ENCODE assay signal across 24 mouse cellular contexts in the genomic region with DNA sequence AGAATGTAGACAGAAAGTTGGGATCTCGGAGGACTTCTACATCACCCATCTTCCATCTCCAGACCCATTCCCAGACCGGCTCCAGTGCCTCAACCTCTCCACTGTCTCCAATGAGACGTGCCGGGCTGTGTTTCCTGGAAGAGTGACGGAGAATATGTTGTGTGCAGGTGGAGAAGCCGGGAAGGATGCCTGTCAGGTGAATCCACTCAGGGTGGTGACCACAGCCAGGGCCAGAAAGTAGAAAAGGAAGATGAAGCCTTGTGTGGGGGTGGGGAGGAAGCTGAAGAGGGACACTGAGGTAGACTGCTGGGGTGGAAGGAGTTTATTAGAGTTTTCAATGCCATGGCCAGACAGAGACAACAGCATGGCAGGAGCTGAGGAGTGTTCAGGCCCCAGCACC. TPM values are rescaled to one million over a fixed set of nuclear protein-coding genes. Genes with fewer than 3 reads are reported as not detected.
"Had no signal": no experiment of that assay in that cellular context is flagged by ENCODE, and none has a peak within 500 bp of the region (broad histone marks: within the 10 kb centered on the region; RNA-seq: fewer than 3 reads in every experiment).

No protein-coding gene starts in this region.

- H3K9ac ChIP-seq: kidney, embryonic 15.5 days; limb, embryonic 12.5 days; liver, embryonic 13.5 days; liver, postnatal 0 days; lung, embryonic 15.5 days; midbrain, embryonic 12.5 days; neural tube, embryonic 12.5 days had no signal

- H3K4me3 ChIP-seq: kidney, embryonic 15.5 days; limb, embryonic 12.5 days; liver, embryonic 13.5 days; lung, embryonic 15.5 days; megakaryocyte, embryonic 14.5 days; midbrain, embryonic 12.5 days; myocyte; neural tube, embryonic 12.5 days had no signal

- H3K9me3 ChIP-seq: kidney, embryonic 15.5 days; limb, embryonic 12.5 days; liver, embryonic 13.5 days; lung, embryonic 15.5 days; midbrain, embryonic 12.5 days; neural tube, embryonic 12.5 days had no signal

- H3K27me3 ChIP-seq: kidney, embryonic 15.5 days; limb, embryonic 12.5 days; liver, embryonic 13.5 days; lung, embryonic 15.5 days; megakaryocyte, embryonic 14.5 days; midbrain, embryonic 12.5 days; neural tube, embryonic 12.5 days had no signal

- H3K36me3 ChIP-seq: kidney, embryonic 15.5 days; limb, embryonic 12.5 days; liver, embryonic 13.5 days; lung, embryonic 15.5 days; midbrain, embryonic 12.5 days; neural tube, embryonic 12.5 days had no signal

- H3K27ac ChIP-seq: kidney, embryonic 15.5 days; limb, embryonic 12.5 days; liver, embryonic 13.5 days; lung, embryonic 15.5 days; macrophage; midbrain, embryonic 12.5 days; neural tube, embryonic 12.5 days had no signal

- DNase-seq: kidney, adult 2 months; kidney, postnatal 14 days; liver; liver, embryonic 13.5 days; liver, postnatal 0 days; lung, postnatal 14 days; retina, postnatal 1 day; right cerebral cortex, postnatal 14 days; thymus, postnatal 25 days had no signal

- H3K4me2 ChIP-seq: kidney, embryonic 15.5 days; limb, embryonic 12.5 days; liver, embryonic 13.5 days; lung, embryonic 15.5 days; midbrain, embryonic 12.5 days; neural tube, embryonic 12.5 days had no signal

- H3K4me1 ChIP-seq: limb, embryonic 12.5 days; liver, embryonic 13.5 days; lung, embryonic 15.5 days; megakaryocyte, embryonic 14.5 days; neural tube, embryonic 12.5 days had no signal

- ATAC-seq: hindbrain, embryonic 16.5 days; inflammation-experienced regulatory T-cells, adult 6 months; liver, postnatal 0 days had no signal

RNA-seq across cellular contexts. Expression of gene Klk11, which starts 2.5 kb away (rescaled TPM):
- polyA plus RNA-seq: hindbrain, embryonic 16.5 days; kidney, adult 2 months; limb, embryonic 12.5 days; liver, embryonic 13.5 days; liver, postnatal 0 days; macrophage; midbrain, embryonic 12.5 days; midbrain, postnatal 0 days; neural tube, embryonic 12.5 days; small intestine, adult 2 months; testis, adult 2 months had no signal

RNA-seq across cellular contexts. Expression of gene Klk12, which starts 3.2 kb away (rescaled TPM):
- polyA plus RNA-seq: hindbrain, embryonic 16.5 days; inflammation-experienced regulatory T-cells, adult 6 months; kidney, adult 2 months; kidney, embryonic 15.5 days; limb, embryonic 12.5 days; liver, embryonic 13.5 days; liver, postnatal 0 days; lung, embryonic 15.5 days; macrophage; midbrain, embryonic 12.5 days; midbrain, postnatal 0 days; neural tube, embryonic 12.5 days; small intestine, adult 2 months; testis, adult 2 months; urinary bladder, adult 2 months had no signal

RNA-seq across cellular contexts. Expression of gene Klk10, which starts 8.9 kb away (rescaled TPM):
- polyA plus RNA-seq: liver, embryonic 13.5 days; liver, postnatal 0 days; macrophage; midbrain, postnatal 0 days; neural tube, embryonic 12.5 days; testis, adult 2 months had no signal

RNA-seq across cellular contexts. Expression of gene Klk9, which starts 19.8 kb away (rescaled TPM):
- polyA plus RNA-seq: inflammation-experienced regulatory T-cells, adult 6 months; kidney, adult 2 months; liver, embryonic 13.5 days; liver, postnatal 0 days; macrophage; midbrain, embryonic 12.5 days; midbrain, postnatal 0 days; myocyte; neural tube, embryonic 12.5 days; small intestine, adult 2 months; stomach, embryonic 14.5 days; testis, adult 2 months; urinary bladder, adult 2 months had no signal

RNA-seq across cellular contexts. Expression of gene Klk8, which starts 25.5 kb away (rescaled TPM):
- polyA plus RNA-seq: macrophage, myocyte had no signal
